Mouse (Mus musculus) intestine, embryonic 15.5 days (tissue): Measurements from ENCODE around the gene Polg. TPM values are rescaled to one million over a fixed set of nuclear protein-coding genes. Genes with fewer than 3 reads are reported as not detected.

Experiments
- ATAC-seq: fragments of 200-750 bp; cut with Nextera tagmentation; 2 replicates; pipeline ENCODE4 v1.8.0; 2017; ENCODE audit warnings: moderate TSS enrichment, moderate library complexity
- H3K27ac ChIP-seq: fragments of 300-500 bp; sonication (generic); 2 replicates; pipeline ENCODE4 v1.5.1; 2015; ENCODE audit warnings: mild to moderate bottlenecking, inconsistent platforms
- H3K27me3 ChIP-seq: fragments of 300-500 bp; sonication (generic); replicated peaks from 2 replicates; pipeline ENCODE4 v1.6.1; 2015; ENCODE audit warnings: inconsistent platforms
- H3K36me3 ChIP-seq: fragments of 300-500 bp; sonication (generic); 2 replicates; pipeline ENCODE4 v1.6.1; 2015; ENCODE audit warnings: inconsistent platforms
- H3K4me1 ChIP-seq: fragments of 300-500 bp; sonication (generic); replicated peaks from 2 replicates; pipeline ENCODE4 v1.6.1; 2015; ENCODE audit warnings: inconsistent platforms
- H3K4me2 ChIP-seq: fragments of 300-500 bp; sonication (generic); replicated peaks from 2 replicates; pipeline ENCODE4 v1.6.1; 2015; ENCODE audit warnings: mild to moderate bottlenecking, inconsistent platforms
- H3K4me3 ChIP-seq: fragments of 300-500 bp; sonication (generic); replicated peaks from 2 replicates; pipeline ENCODE4 v1.5.1; 2015; ENCODE audit warnings: inconsistent platforms
- H3K9ac ChIP-seq: fragments of 300-500 bp; sonication (generic); 2 replicates; pipeline ENCODE4 v1.6.1; 2015; ENCODE audit warnings: inconsistent platforms
- H3K9me3 ChIP-seq: fragments of 300-500 bp; sonication (generic); 2 replicates; pipeline ENCODE4 v1.6.1; 2016; ENCODE audit warnings: inconsistent platforms
- WGBS: fragments of 180-500 bp; shearing (Covaris S2); methylation state at CpG from one replicate; pipeline ENCODE4 v1.1.7; 2015; 5-methylcytosine and 5-hydroxymethylcytosine counted together
- polyA plus RNA-seq: library from polyadenylated mRNA; unstranded; fragments of >200 nt; fragmentation: Nextera tagmentation; extraction: Ambion mirVana; gene quantifications from 2 replicates; pipeline ENCODE4 v1.2.1, GENCODE M21; 2015

Gene Polg
- polyA plus RNA-seq, 1 experiment from 2014 or later = 34.7 TPM

DNA sequence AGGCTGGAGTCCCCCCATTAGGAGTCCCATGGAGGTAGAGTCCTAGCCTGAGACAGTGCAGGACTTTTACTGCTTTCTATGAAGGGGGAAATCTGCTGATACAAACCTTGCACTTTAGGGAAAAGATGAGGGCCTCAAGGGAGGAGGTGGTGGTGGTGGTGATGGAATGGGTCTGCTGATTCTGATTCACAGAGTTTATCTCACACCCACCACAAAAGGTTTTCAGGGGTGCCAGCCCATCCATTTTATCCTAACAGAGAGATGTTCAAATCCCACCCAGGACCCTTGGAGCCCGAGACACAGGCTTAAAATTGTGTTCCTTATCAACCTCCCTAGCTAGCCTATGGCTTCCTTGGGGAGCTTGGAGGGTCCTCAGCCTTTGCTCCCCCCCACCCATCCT is 41.6 kb upstream of the Polg start:
- no peak for ATAC-seq
- Histone ChIP-seq H3K4me1 (peaks cover 15% of the 10 kb centered on the region), H3K27ac (no peak overlapping the region), H3K4me2 (no peak overlapping the region), H3K27me3 (peaks cover 98% of the 10 kb centered on the region), H3K9ac (no peak overlapping the region), H3K36me3 (no peaks in the 10 kb centered on the region), H3K9me3 (no peaks in the 10 kb centered on the region), H3K4me3 (no peak overlapping the region)
- WGBS = 17% methylated on average over 1 of the region's 1 CpGs

DNA sequence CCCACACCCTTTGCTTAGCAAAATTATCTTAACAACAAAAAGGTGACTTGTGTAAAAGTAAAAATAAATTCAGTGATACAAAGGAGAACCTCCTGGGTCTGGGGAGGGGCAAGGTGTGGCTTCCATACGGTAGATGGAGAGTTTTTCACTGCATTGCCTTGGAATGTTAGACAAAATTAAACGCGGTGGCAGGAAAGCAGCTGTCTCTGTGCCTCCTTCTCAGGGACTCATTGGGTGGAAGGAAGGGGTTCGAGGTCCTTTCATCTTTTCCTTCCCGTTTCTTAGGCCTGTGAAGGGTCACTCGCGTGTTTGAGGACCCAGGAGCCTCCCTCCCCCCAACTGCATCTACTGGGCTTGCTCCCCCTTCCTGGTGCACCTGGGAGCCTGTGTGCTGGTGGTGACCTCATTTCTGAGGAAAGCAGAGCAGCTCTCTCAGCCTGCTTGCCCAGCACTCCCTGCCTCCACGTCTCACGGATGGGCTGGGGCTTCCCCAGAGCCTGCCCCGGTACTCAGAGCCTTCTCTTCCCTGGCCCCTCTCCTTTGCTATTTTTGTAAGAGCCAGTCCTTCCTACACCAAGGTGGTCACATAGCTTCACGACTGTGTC is 41.0 kb upstream of the Polg start:
- Histone ChIP-seq H3K4me1 (peaks cover 15% of the 10 kb centered on the region), H3K27ac (no peak overlapping the region), H3K9me3 (no peaks in the 10 kb centered on the region), H3K9ac (no peak overlapping the region), H3K4me2 (no peak overlapping the region), H3K4me3 (no peak overlapping the region), H3K36me3 (no peaks in the 10 kb centered on the region), H3K27me3 (peaks cover 98% of the 10 kb centered on the region)
- no peak for ATAC-seq
- 3% methylated on average over 11 of the region's 11 CpGs for WGBS

DNA sequence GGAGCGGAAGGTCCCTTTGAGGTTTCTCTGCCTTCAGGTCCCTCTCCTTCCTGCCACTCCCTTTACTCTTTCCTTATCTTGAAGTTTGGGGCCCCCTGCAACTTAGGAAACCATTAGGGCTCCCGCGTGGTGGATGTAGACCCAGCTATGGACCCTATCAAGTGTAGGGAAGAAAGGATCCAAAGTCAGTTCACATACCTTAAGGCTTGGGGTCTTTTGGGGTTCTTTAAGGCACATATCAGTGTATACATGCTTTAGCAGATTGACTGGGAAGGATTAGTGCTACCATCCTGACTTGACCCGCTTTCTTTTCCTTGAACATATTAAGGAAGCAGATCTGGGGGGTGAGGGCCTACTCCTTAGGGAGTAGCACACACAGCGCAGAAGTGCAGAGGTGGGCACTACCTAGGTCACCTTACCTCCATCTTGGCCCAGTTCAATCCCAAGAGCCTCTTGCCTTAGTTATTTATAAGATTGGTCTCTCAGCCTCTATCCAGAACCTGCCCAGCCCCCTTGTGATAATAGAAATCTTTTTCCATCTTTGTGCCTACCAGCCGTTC is 40.4 kb upstream of the Polg start:
- no peak overlapping the region for H3K4me3 ChIP-seq
- no peak overlapping the region for H3K9ac ChIP-seq
- H3K36me3 ChIP-seq = no peaks in the 10 kb centered on the region
- 7% methylated on average over 6 of the region's 6 CpGs for WGBS
- H3K9me3 ChIP-seq = no peaks in the 10 kb centered on the region
- peaks cover 15% of the 10 kb centered on the region for H3K4me1 ChIP-seq
- H3K27ac ChIP-seq = no peak overlapping the region
- no peak for ATAC-seq
- no peak overlapping the region for H3K4me2 ChIP-seq
- peaks cover 98% of the 10 kb centered on the region for H3K27me3 ChIP-seq

DNA sequence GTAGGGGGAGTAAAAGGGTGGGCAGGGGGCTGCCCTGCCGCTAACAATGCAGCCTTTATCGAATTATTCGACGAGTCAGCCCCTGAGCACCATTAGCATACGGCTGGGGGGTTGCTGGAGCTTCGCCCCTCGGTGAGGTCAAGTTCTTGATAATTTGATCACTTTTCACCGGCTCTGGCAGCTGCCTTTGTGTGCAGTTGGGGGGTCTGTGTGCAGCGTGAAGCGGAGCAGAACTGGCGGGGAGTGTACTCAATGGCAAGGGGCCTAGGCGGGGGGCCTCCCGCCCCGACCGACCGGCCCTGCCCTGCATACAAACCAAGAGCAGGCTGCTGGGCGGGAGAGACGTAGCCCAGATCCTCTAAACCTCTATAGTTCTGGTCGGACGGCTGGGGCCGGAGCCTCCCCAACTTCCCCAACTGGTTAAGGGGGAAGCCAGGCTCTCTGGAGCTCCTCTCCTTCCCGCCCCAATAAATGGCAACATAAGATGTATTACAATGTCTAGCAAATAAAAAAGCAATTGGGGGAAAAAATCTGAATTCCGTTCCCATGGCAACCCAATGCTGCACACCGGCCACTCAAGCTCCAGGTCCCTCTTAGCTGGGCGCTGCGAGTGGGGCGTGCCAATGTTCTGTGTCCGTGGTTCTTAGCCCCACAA is 39.8 kb upstream of the Polg start:
- Histone ChIP-seq H3K27ac (no peak overlapping the region), H3K27me3 (peaks cover 99% of the 10 kb centered on the region), H3K4me2 (no peak overlapping the region), H3K9me3 (no peaks in the 10 kb centered on the region), H3K9ac (no peak overlapping the region), H3K4me1 (peaks cover 15% of the 10 kb centered on the region), H3K36me3 (no peaks in the 10 kb centered on the region), H3K4me3 (no peak overlapping the region)
- 0 out of 2 replicates have a peak, but pooled peaks have one; percentile 32 for ATAC-seq
- under 1% methylated on average over 28 of the region's 28 CpGs for WGBS

DNA sequence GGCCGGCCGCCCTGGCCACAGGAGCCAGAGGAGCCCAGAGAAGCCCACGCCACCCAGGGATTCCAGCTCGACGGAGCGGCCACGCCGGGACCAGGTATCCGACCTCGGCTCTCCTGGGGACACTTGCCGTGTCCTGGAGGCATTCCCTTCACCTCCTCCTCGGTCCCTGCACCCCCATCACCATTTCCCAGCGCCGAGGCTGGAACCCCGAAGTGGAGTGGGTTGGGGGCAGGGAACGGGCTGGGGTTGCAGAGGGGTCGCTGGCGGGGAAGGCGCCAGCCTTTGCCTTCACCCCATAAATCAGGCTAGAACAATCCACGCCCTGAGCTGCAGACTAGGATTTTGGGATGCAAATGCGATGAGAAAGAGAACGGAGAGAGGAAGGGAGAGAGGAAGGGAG is 39.2 kb upstream of the Polg start:
- Histone ChIP-seq H3K4me1 (peaks cover 15% of the 10 kb centered on the region), H3K4me3 (peak overlapping the region; percentile 38), H3K9ac (no peak overlapping the region), H3K27ac (no peak overlapping the region), H3K27me3 (peaks cover 99% of the 10 kb centered on the region), H3K4me2 (peak overlapping the region; percentile 68), H3K36me3 (no peaks in the 10 kb centered on the region), H3K9me3 (no peaks in the 10 kb centered on the region)
- ATAC-seq = no peak
- under 1% methylated on average over 22 of the region's 22 CpGs for WGBS

DNA sequence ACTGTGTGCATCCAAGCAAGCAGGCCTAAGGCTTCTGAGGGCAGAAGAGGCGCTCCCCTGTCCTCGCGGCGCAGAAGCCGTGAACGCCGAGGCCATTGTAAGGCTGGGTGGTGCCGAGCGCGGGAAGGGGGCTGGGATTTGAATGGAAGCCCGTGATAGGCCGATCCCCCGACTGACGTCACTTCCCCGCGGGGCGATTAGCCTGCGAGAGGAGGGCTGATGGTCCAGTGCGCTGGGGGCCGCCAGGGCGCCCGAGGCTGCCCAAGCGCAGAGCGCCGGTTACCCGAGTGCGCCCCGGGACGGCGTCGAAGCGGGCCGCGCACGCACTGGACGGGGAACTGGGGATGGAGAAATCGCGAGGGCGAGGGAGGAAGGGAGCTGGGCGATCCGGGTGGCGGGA is 38.6 kb upstream of the Polg start:
- H3K4me1 ChIP-seq = peaks cover 19% of the 10 kb centered on the region
- no peak overlapping the region for H3K27ac ChIP-seq
- H3K4me2 ChIP-seq = peak overlapping the region; percentile 68
- no peaks in the 10 kb centered on the region for H3K9me3 ChIP-seq
- peak overlapping the region; percentile 38 for H3K4me3 ChIP-seq
- no peaks in the 10 kb centered on the region for H3K36me3 ChIP-seq
- peaks cover 100% of the 10 kb centered on the region for H3K27me3 ChIP-seq
- ATAC-seq = peak; percentile 76
- H3K9ac ChIP-seq = no peak overlapping the region
- under 1% methylated on average over 42 of the region's 42 CpGs for WGBS

DNA sequence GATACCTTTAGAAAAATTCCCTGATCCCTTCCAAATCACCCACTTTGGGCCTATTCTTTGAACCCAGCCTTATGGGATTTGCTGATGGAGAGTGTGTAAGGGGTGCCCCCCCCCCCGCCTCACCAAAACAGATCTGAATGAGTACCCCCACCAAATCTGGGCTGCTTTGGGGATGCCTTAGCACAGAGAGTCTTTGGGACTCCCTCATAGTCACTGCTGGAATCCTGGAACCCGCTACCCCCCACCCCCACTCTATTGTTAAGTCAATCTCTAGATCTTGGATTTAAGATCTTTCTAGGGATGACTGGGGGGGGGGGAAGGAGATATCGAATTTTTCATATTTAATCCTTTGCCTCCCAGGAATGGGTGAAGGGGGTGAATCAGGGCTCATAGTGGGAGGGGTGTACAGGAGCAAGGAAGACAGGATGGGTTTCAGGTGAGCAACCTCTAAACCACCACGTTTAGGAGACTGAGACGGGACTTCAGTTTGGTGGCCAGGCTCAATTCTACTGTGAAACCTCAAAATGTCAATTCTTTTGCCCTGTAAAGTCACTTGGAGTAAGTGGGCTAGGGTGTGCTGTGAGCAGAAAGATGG is 37.6 kb upstream of the Polg start:
- H3K9me3 ChIP-seq = no peaks in the 10 kb centered on the region
- H3K27ac ChIP-seq = no peak overlapping the region
- no peak overlapping the region for H3K9ac ChIP-seq
- WGBS = 7% methylated on average over 5 of the region's 5 CpGs
- no peak for ATAC-seq
- no peak overlapping the region for H3K4me3 ChIP-seq
- no peak overlapping the region for H3K4me2 ChIP-seq
- peaks cover 23% of the 10 kb centered on the region for H3K4me1 ChIP-seq
- peaks cover 100% of the 10 kb centered on the region for H3K27me3 ChIP-seq
- H3K36me3 ChIP-seq = no peaks in the 10 kb centered on the region

DNA sequence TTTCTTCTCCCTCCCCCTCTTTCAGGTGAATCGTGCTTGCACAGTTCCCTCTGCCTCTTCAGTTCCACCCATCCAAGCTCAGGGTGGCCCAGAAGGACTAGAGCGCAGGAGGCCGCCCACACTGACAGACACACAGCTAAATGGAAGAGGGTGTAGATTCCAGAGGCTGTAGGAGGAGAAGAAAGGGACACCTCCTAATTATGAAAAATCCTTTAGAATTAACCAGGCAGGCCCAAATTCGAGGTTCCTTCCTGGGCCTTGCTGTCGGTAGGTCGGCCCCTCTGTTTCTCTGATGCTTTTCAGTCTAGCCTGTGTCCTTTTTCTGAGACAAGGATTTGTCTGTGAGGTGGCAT is 36.9 kb upstream of the Polg start:
- Histone ChIP-seq H3K36me3 (no peaks in the 10 kb centered on the region), H3K4me3 (no peak overlapping the region), H3K27me3 (peaks cover 99% of the 10 kb centered on the region), H3K9ac (no peak overlapping the region), H3K4me1 (peaks cover 16% of the 10 kb centered on the region), H3K4me2 (no peak overlapping the region), H3K9me3 (no peaks in the 10 kb centered on the region), H3K27ac (no peak overlapping the region)
- no peak for ATAC-seq
- WGBS = 14% methylated on average over 6 of the region's 6 CpGs

DNA sequence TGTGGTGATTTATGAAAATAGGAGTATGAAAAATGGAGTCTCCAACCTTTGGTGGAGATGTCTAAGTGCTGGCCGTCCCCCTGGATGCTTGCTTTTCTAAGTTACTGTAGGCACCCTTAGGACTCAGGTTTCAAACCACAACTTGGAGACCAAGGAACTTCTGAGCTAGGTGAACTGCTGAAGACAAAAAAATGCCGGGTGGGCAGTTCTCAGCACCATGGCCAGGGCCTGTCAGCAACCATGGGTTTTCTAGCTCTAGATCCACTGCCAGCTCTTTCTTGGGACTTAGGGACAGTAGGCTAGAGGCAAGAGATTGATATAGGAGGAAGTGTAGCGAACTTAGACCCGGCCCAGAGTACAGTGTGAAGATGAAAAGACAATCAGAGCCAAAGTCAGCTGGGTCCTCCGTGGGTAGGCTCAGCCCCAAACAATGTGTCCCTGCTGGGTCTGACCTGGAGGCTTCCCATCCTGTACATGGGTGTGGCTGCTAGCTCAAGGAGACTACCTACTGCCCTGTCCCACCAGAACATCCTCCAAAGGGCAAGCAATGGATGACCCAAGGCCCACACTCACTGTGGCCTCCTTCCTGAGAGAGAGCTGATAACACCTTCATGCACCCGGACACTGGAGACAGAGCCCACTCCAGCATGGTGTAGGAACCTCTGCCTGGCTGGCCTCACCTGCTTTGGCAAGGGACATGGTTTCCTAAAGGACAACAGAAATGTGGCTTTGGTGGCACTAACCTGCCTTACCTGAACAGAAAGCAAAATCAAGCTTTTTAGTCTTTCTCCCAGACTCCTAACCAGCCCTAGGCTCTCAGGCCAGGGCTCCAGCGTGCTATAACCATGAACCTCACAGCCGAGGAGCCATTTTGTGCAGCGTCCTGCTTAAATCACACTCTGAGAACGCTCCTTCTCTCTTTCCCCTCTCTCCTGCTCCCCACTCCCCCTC is 36.3 kb upstream of the Polg start:
- no peak for ATAC-seq
- no peak overlapping the region for H3K4me2 ChIP-seq
- H3K4me3 ChIP-seq = no peak overlapping the region
- no peak overlapping the region for H3K9ac ChIP-seq
- 7% methylated on average over 10 of the region's 10 CpGs for WGBS
- no peaks in the 10 kb centered on the region for H3K36me3 ChIP-seq
- peaks cover 16% of the 10 kb centered on the region for H3K4me1 ChIP-seq
- H3K27ac ChIP-seq = no peak overlapping the region
- peaks cover 99% of the 10 kb centered on the region for H3K27me3 ChIP-seq
- H3K9me3 ChIP-seq = no peaks in the 10 kb centered on the region

DNA sequence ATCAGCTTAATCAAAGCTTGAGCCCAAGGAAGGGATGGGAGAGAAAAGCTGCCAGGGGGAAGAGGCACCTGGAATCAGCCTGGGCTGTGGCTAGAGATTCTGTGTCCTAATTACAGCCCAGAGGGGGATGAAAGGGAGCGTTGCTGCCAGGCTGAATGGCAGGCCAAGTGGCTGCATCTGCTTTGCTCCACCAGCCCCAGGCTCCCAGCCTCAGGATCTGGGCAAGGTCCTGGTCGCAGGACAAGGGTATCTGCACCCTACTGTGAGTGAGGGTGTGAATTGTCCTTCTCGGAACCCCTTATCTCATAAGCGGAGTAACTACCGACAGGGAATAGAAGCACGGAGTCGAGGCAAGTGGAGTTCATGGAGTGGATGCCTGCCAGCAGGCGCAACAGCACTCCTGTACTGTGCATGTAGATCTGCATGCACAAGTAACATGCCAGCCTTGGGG is 35.4 kb upstream of the Polg start:
- no peak overlapping the region for H3K4me2 ChIP-seq
- H3K9me3 ChIP-seq = no peaks in the 10 kb centered on the region
- 4% methylated on average over 8 of the region's 8 CpGs for WGBS
- H3K36me3 ChIP-seq = no peaks in the 10 kb centered on the region
- peaks cover 16% of the 10 kb centered on the region for H3K4me1 ChIP-seq
- H3K4me3 ChIP-seq = no peak overlapping the region
- ATAC-seq = no peak
- no peak overlapping the region for H3K27ac ChIP-seq
- H3K9ac ChIP-seq = no peak overlapping the region
- peaks cover 98% of the 10 kb centered on the region for H3K27me3 ChIP-seq

DNA sequence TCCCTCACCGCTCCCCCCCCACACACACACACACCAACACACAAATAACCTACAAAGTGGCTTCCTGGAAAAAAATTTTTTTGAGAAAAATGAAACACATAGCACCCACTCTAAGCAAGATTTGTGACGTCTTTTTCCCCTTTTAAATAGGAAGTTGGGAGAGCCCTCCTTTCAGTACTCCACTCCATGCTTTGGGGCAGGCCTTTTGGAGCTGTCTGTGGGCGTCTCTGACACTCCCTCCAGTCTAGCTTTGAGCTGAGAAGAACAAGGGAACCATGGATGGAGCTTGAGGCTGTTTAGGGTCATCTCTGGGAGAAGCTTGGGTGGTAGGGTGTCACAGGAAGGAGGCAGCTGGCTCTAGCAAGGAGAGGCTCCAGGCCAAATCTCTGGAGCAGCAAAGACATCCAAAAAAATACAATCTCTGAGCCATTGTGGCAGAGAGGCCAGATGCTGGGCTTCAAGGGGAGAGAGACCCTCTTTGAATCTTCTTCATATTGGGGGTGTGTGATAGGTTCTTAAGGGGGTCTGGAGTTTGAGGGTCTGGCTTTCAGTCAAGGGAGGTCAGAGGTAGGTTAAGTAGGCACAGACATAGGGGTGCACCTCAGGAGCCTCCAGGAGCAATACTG is 34.6 kb upstream of the Polg start:
- H3K36me3 ChIP-seq = no peaks in the 10 kb centered on the region
- no peak overlapping the region for H3K4me3 ChIP-seq
- no peaks in the 10 kb centered on the region for H3K9me3 ChIP-seq
- 7% methylated on average over 3 of the region's 3 CpGs for WGBS
- H3K4me2 ChIP-seq = no peak overlapping the region
- no peak overlapping the region for H3K9ac ChIP-seq
- no peak overlapping the region for H3K27ac ChIP-seq
- H3K4me1 ChIP-seq = peaks cover 16% of the 10 kb centered on the region
- peaks cover 98% of the 10 kb centered on the region for H3K27me3 ChIP-seq
- ATAC-seq = no peak
